Mouse (Mus musculus) liver, embryonic 16.5 days (tissue): ENCODE measurements around the gene Notch1. TPM values are rescaled to one million over a fixed set of nuclear protein-coding genes. Genes with fewer than 3 reads are reported as not detected.

Experiments
- ATAC-seq: fragments of 200-750 bp; cut with Nextera tagmentation; 2 replicates; pipeline ENCODE4 v1.8.0; 2017; ENCODE audit warnings: low read depth, mild to moderate bottlenecking, moderate number of reproducible peaks, moderate library complexity
- H3K27ac ChIP-seq: fragments of 300-500 bp; sonication (generic); 2 replicates; pipeline ENCODE4 v1.5.1; 2014; ENCODE audit warnings: mild to moderate bottlenecking, low read length
- H3K27me3 ChIP-seq: fragments of 300-500 bp; sonication (generic); 2 replicates; pipeline ENCODE4 v1.6.1; 2014; ENCODE audit warnings: low read depth, low read length, mixed read lengths; ENCODE audit not compliant: control insufficient read depth, insufficient read depth
- H3K36me3 ChIP-seq: fragments of 300-500 bp; sonication (generic); 2 replicates; pipeline ENCODE4 v1.6.1; 2014; ENCODE audit warnings: mild to moderate bottlenecking; ENCODE audit not compliant: control insufficient read depth, insufficient read depth
- H3K4me1 ChIP-seq: fragments of 300-500 bp; sonication (generic); 2 replicates; pipeline ENCODE4 v1.6.1; 2014; ENCODE audit warnings: low read depth, low read length, mixed read lengths; ENCODE audit not compliant: control insufficient read depth
- H3K4me2 ChIP-seq: fragments of 300-500 bp; sonication (generic); 2 replicates; pipeline ENCODE4 v1.6.1; 2014; ENCODE audit warnings: low read depth, low read length, mixed read lengths
- H3K4me3 ChIP-seq: fragments of 300-500 bp; sonication (generic); 2 replicates; pipeline ENCODE4 v1.5.1; 2014; ENCODE audit warnings: low read depth, mild to moderate bottlenecking, low read length
- H3K9ac ChIP-seq: fragments of 300-500 bp; sonication (generic); 2 replicates; pipeline ENCODE4 v1.6.1; 2014; ENCODE audit warnings: low read depth, low read length
- H3K9me3 ChIP-seq: fragments of 300-500 bp; sonication (generic); replicated peaks from 2 replicates; pipeline ENCODE4 v1.6.1; 2016; ENCODE audit warnings: low read length; ENCODE audit not compliant: control insufficient read depth
- WGBS: fragments of 180-500 bp; shearing (Covaris S2); extraction: QIAGEN DNeasy Blood & Tissue Kit; methylation state at CpG from one replicate; pipeline ENCODE4 v1.1.7; 2014; ENCODE audit not compliant: insufficient replicate concordance; 5-methylcytosine and 5-hydroxymethylcytosine counted together
- polyA plus RNA-seq: library from polyadenylated mRNA; unstranded; fragments of >200 nt; fragmentation: Nextera tagmentation; extraction: Ambion mirVana; gene quantifications from 2 replicates; pipeline ENCODE4 v1.2.1, GENCODE M21; 2015

The Notch1 gene
- polyA plus RNA-seq, 1 experiment from 2014 or later: 2.8 TPM

- H3K36me3 ChIP-seq: peaks cover 12% of the 10 kb centered on the region
- peak overlapping the region; percentile 5; the same call in 1 of the 2 replicates for H3K4me2 ChIP-seq
- no peaks in the 10 kb centered on the region for H3K9me3 ChIP-seq
- no peaks in the 10 kb centered on the region for H3K27me3 ChIP-seq
- no peak for ATAC-seq
- H3K9ac ChIP-seq: no peak overlapping the region
- WGBS: 89% methylated on average over 1 of the region's 1 CpGs
- H3K4me1 ChIP-seq: peaks cover 33% of the 10 kb centered on the region
- H3K27ac ChIP-seq: no peak overlapping the region
- no peak overlapping the region for H3K4me3 ChIP-seq
These were observed 73.6 kb downstream of the Notch1 start for GRCm38 (mm10) chr2:26442843-26443242.

- Histone ChIP-seq H3K9ac (no peak overlapping the region), H3K36me3 (peaks cover 12% of the 10 kb centered on the region), H3K4me2 (no peak overlapping the region), H3K4me3 (no peak overlapping the region), H3K9me3 (no peaks in the 10 kb centered on the region), H3K4me1 (peaks cover 27% of the 10 kb centered on the region), H3K27ac (no peak overlapping the region), H3K27me3 (no peaks in the 10 kb centered on the region)
- ATAC-seq: no peak
- 79% methylated on average over 5 of the region's 5 CpGs for WGBS
These were observed 74.8 kb downstream of the Notch1 start for GRCm38 (mm10) chr2:26441688-26442087.

- H3K9ac ChIP-seq: no peak overlapping the region
- H3K27me3 ChIP-seq: no peaks in the 10 kb centered on the region
- H3K4me1 ChIP-seq: peaks cover 23% of the 10 kb centered on the region
- H3K9me3 ChIP-seq: no peaks in the 10 kb centered on the region
- WGBS: 65% methylated on average over 4 of the region's 4 CpGs
- ATAC-seq: no peak
- H3K36me3 ChIP-seq: peaks cover 12% of the 10 kb centered on the region
- no peak overlapping the region for H3K27ac ChIP-seq
- no peak overlapping the region for H3K4me3 ChIP-seq
- no peak overlapping the region for H3K4me2 ChIP-seq
These were observed 75.2 kb downstream of the Notch1 start for GRCm38 (mm10) chr2:26441261-26441660.

- Histone ChIP-seq H3K4me2 (no peak overlapping the region), H3K36me3 (peaks cover 16% of the 10 kb centered on the region), H3K9ac (no peak overlapping the region), H3K4me3 (no peak overlapping the region), H3K27me3 (no peaks in the 10 kb centered on the region), H3K4me1 (peaks cover 24% of the 10 kb centered on the region), H3K9me3 (no peaks in the 10 kb centered on the region), H3K27ac (no peak overlapping the region)
- no peak for ATAC-seq
- WGBS: 72% methylated on average over 6 of the region's 6 CpGs
These were observed 76.8 kb downstream of the Notch1 start for GRCm38 (mm10) chr2:26439671-26440070.

- no peak overlapping the region for H3K4me3 ChIP-seq
- H3K4me1 ChIP-seq: peaks cover 16% of the 10 kb centered on the region
- no peak overlapping the region for H3K27ac ChIP-seq
- no peaks in the 10 kb centered on the region for H3K27me3 ChIP-seq
- no peak overlapping the region for H3K4me2 ChIP-seq
- peaks cover 16% of the 10 kb centered on the region for H3K36me3 ChIP-seq
- H3K9me3 ChIP-seq: no peaks in the 10 kb centered on the region
- no peak overlapping the region for H3K9ac ChIP-seq
- ATAC-seq: no peak
- 77% methylated on average over 7 of the region's 7 CpGs for WGBS
These were observed 78.1 kb downstream of the Notch1 start for GRCm38 (mm10) chr2:26438373-26438772.

- Histone ChIP-seq H3K4me2 (no peak overlapping the region), H3K9me3 (no peaks in the 10 kb centered on the region), H3K4me3 (no peak overlapping the region), H3K9ac (no peak overlapping the region), H3K27ac (no peak overlapping the region), H3K27me3 (no peaks in the 10 kb centered on the region), H3K4me1 (peaks cover 10% of the 10 kb centered on the region), H3K36me3 (peaks cover 16% of the 10 kb centered on the region)
- WGBS: 66% methylated on average over 4 of the region's 4 CpGs
- ATAC-seq: no peak
These were observed 79.2 kb downstream of the Notch1 start for GRCm38 (mm10) chr2:26437221-26437620.

- peaks cover 10% of the 10 kb centered on the region for H3K4me1 ChIP-seq
- H3K9me3 ChIP-seq: no peaks in the 10 kb centered on the region
- 69% methylated on average over 7 of the region's 7 CpGs for WGBS
- no peak overlapping the region for H3K4me3 ChIP-seq
- H3K4me2 ChIP-seq: no peak overlapping the region
- H3K27ac ChIP-seq: peak overlapping the region; percentile 39
- no peaks in the 10 kb centered on the region for H3K27me3 ChIP-seq
- ATAC-seq: peak; percentile 83
- peaks cover 13% of the 10 kb centered on the region for H3K36me3 ChIP-seq
- H3K9ac ChIP-seq: no peak overlapping the region
These were observed 81.5 kb downstream of the Notch1 start for GRCm38 (mm10) chr2:26434791-26435572.

GRCm38 (mm10) chr2:26429851-26430250 lies 86.6 kb downstream of the Notch1 start:
- 78% methylated on average over 5 of the region's 5 CpGs for WGBS
- H3K27ac ChIP-seq: no peak overlapping the region
- no peak overlapping the region for H3K9ac ChIP-seq
- no peaks in the 10 kb centered on the region for H3K4me1 ChIP-seq
- no peaks in the 10 kb centered on the region for H3K9me3 ChIP-seq
- H3K36me3 ChIP-seq: peaks cover 35% of the 10 kb centered on the region
- H3K4me2 ChIP-seq: no peak overlapping the region
- H3K4me3 ChIP-seq: no peak overlapping the region
- no peaks in the 10 kb centered on the region for H3K27me3 ChIP-seq
- 0 out of 2 replicates have a peak, but pooled peaks have one; percentile 16 for ATAC-seq

GRCm38 (mm10) chr2:26424541-26424940 lies 91.9 kb downstream of the Notch1 start:
- H3K36me3 ChIP-seq: peaks cover 50% of the 10 kb centered on the region
- 80% methylated on average over 2 of the region's 2 CpGs for WGBS
- H3K4me3 ChIP-seq: no peak overlapping the region
- H3K4me1 ChIP-seq: no peaks in the 10 kb centered on the region
- no peak overlapping the region for H3K27ac ChIP-seq
- H3K4me2 ChIP-seq: no peak overlapping the region
- no peaks in the 10 kb centered on the region for H3K9me3 ChIP-seq
- H3K9ac ChIP-seq: no peak overlapping the region
- no peaks in the 10 kb centered on the region for H3K27me3 ChIP-seq
- no peak for ATAC-seq
